Mouse (Mus musculus) layer of hippocampus, adult 18-20 months (tissue): Measurements from ENCODE around the gene Nell1. TPM values are rescaled to one million over a fixed set of nuclear protein-coding genes. Genes with fewer than 3 reads are reported as not detected.

Source experiments
- DNase-seq, 2 experiments: peaks; one replicate each; pipeline ENCODE4 v3.0.0; 2022; ENCODE audit warnings: low spot score in 2 of 2
- total RNA-seq, 2 experiments: library from RNA; stranded (reverse); gene quantifications; 2 replicates each; pipeline ENCODE4 v1.2.3; 2021

Nell1 gene
- total RNA-seq, 2 experiments from 2014 or later, result 46.5 to 53.6 TPM

DNA sequence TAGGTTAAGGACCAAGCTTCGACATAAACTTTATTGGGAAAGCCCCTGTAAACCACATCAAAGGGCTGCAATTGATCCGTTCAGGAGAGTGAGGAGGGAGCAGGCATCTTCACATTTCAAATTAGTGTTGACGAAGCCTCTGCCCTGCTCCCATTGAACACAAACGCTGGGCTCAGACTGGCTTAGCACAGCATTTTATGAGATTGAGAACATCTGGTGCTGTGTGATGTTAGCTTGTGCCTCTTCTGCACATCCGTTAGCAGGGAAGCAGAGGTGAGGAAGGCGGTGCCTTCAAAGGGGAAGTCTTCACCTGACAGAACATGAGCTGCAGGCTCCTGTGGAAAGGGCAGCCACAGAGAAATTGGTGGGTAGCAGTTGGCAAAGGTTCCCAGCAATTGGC lies 66.4 kb downstream of the Nell1 start:
- no peak for DNase-seq

DNA sequence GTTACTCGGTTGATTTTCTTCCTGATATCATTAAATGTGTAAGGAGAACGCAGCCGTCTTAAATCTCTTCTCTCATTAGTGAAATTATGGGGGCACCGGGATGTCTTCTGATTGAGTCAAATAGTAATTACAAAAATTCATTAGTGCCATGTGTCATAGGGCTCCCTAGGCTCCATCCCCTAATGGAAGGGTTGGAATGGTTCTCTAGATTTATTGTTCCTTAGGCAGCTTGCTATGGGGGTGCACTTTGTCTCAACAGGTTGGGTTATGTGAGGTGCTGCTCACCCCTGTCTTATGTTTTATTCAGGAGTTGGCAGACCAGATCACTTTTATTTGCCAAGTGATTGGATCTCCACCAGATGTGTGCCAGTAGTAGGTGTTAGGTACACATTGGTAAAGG lies 75.5 kb downstream of the Nell1 start:
- DNase-seq, result no peak

DNA sequence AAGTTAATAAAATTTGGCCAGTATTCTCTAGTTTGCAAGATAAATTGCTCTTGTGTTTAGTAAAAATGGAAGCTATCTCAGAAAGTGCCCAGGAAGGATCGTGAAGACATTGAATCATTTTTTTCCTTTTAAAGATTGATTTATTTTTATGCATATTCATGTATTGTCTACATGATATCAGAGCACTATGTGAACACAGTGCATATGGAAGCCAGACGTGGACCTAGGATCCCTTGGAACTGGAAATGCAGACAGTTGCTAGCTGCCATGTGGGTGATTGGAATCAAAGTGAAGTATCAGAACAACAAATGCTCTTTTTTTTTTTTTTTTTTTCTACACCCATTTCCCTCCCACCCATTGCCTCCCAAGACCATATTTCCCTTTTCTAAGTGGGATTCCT lies 79.0 kb downstream of the Nell1 start:
- DNase-seq, result peak in 1 of 2 experiments; percentile 33

- peak in 1 of 2 experiments; percentile 41 for DNase-seq
Measured at GRCm38 (mm10) chr7:50094461-50094860, 119.8 kb downstream of the Nell1 start.

DNA sequence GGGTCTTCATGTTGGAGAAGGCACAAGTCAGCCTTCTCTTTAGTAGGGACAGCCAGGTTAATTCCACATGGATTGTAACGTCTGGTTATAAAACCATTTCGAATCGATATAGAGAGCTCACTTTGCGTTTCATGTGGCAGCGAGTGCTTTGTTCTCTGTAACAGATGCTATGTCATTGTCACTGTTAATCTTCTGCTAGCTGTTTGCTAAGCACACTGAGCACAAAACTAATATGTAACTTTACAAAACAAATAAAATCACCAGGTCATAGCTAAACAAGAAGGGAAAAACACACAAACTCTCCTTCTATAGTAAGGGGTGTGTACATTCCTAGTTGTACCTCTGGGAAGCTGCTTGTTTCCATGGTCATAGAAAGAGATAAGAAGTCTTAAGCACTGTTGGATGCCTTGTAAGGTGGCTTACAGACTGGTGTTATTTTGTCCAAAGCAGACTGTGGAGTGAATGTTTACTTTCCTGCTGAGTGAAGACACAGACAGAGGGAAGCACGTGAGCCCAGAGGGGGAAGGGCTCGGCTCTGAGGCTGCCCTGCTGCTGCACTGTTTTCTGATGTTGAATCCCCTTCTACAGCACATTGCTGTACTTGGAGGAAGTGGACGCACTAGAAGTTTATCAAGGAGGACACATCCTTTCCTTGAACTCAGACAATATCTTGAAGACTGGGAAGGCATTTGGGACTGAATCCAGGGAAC lies 131.1 kb downstream of the Nell1 start:
- DNase-seq, result peak in 1 of 2 experiments; percentile 15

DNA sequence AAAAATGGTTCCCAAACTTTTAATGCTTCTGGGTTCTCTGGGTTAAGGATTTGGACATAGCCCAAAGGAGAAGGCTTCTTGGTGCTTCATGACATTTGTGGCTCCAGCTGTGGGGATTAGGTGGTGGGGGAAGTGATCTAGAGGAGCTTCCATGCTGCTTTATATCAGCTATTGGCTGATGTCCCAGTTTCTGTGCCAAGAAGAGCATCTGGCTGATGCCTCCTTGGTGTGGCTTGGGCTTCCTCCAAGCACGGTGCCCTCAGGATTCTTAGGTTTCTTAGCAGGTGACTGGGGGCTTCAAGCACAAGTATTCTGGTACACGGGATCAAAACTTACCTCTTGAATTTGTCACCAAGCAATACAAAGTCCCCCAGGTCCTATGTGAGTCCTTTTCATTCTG lies 132.6 kb downstream of the Nell1 start:
- DNase-seq, result no peak

- DNase-seq, result no peak
Measured at GRCm38 (mm10) chr7:50118348-50118747, 143.7 kb downstream of the Nell1 start.

- DNase-seq, result peak in 1 of 2 experiments; percentile 16
Measured at GRCm38 (mm10) chr7:50137706-50138105, 163.0 kb downstream of the Nell1 start.

DNA sequence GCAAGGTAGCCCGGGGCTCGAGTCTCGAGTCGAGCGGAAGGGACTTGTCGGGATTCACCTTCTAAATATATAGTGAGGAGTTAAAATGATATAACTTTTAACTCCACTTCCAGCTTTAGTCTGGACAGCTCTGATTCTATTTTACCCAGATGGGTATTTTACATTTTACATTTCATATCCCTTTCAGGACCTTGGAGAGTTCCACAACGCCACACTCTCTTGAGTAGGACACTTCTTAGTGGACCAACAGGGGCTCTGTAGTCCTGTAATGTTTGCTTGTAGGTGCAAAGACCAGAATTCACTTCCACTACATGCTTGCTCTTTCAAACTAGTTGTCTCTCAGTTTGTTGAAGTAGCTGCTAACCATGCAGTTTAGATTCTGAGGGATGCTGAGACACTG lies 174.7 kb downstream of the Nell1 start:
- DNase-seq, result no peak

GRCm38 (mm10) chr7:50150838-50151237 lies 176.2 kb downstream of the Nell1 start:
- no peak for DNase-seq

DNA sequence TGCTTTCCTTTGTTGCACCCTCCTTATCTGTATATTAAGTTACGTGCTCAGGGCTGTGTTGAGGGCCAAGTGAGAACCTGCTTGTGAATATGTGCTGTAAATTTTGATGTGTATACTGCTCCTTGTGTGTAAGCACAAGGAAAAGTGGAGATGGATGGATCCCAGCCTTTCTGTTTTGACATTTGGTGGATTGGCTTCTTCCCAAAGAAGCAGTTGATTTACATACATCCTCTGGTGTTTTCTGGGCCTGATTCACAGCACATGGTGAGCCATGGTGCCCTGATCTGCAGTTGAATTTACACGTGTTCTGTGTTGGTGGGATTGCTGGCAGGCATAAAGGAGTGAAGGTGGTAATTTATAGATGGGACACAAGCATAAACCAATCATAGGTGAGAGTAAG lies 179.0 kb downstream of the Nell1 start:
- peak; percentile 13 to 50 for DNase-seq

DNA sequence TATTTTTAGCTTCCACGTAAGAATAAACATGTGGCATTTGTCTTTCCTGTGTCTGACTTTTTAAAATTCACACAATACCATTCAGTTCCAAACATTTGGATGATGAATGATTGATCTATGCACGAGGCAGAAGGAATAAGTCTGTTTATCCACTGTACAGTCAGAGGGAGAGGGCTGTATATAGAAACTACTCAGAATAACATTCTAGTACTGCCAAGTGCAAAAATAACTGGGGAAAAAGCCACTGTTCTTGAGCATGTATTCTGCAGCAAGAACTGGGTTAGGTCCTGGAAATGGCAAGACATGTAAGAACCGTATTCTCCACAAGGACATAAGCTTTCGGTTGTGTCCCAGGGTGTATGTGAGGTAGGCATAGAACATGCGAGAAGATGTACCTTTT lies 187.9 kb downstream of the Nell1 start:
- no peak for DNase-seq

DNA sequence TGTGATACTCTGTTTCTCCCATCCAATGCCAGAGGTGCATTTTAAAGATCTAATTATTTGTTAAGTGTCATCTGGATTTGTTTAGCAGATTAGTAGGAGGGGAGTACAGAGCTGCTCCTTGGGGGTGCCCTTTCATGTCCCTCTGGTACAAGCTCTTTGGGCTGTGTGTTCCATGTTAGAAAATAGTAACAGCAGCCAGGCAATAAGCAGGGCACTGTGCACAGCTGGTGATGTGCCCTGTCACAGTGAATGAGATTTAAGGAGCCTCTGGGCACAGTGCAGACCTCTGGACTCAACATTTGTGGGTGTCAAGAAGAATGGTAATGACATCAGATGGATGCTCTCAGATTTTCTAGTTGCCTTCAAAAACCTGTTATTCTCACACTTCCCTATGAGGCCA lies 194.1 kb downstream of the Nell1 start:
- DNase-seq, result no peak

- DNase-seq, result no peak
Measured at GRCm38 (mm10) chr7:50186306-50186705, 211.6 kb downstream of the Nell1 start.

- no peak for DNase-seq
Measured at GRCm38 (mm10) chr7:50193955-50194354, 219.3 kb downstream of the Nell1 start.

GRCm38 (mm10) chr7:50195080-50195611 lies 220.5 kb downstream of the Nell1 start:
- DNase-seq, result no peak

- DNase-seq, result peak; percentile 6 to 44
Measured at GRCm38 (mm10) chr7:50205268-50205667, 230.6 kb downstream of the Nell1 start.

GRCm38 (mm10) chr7:50210678-50211251 lies 236.1 kb downstream of the Nell1 start:
- peak; percentile 51 to 57 for DNase-seq

DNA sequence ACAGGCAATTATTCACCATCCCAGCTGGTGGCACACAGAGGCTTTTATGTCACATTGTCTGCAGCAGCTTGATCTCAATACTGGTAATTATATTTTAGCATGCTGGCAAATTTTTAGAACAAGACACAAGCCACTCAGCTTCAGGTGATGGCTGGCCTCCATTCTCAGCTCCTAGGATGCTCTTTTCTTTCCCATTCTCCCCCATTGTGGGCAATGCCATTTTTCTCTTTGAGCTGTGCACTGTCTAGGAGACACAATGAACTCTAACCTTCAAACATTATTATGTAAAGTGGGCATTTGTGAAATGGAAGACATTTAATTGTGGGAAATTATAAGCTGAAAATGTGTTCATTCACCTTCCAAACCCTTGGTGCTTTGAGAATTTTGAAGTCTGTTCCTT lies 247.2 kb downstream of the Nell1 start:
- no peak for DNase-seq

- DNase-seq, result no peak
Measured at GRCm38 (mm10) chr7:50226621-50227020, 252.0 kb downstream of the Nell1 start.

- DNase-seq, result no peak
Measured at GRCm38 (mm10) chr7:50228273-50228672, 253.6 kb downstream of the Nell1 start.

GRCm38 (mm10) chr7:50241213-50241612 lies 266.5 kb downstream of the Nell1 start:
- no peak for DNase-seq
